Mouse (Mus musculus): ENCODE measurements around the gene Mtmr3.
"Not testable (repeated sequence)": the region's sequence is repeated elsewhere in the genome, so short reads cannot be mapped to it uniquely, and the experiment has no call there.

The Mtmr3 gene

DNA sequence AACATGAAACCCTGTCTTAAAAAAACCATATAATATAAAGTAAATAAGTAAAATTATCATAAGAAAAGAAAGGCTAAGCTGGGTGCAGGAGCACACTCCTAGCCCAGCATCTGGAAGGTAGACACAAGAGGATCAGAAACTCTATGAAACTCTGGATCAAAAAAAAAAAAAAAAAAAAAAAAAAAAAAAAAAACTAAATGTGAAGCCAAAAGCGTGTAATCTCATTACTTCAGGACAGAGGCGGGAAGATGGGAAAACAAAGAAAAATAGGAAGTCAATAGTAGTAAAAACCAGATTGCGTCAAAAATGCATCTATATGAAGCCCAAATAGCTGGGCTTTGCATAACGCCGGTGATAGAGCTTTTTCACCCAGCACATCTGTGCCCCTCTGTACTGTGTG, 7.2 kb upstream of the Mtmr3 start:
- no peak for DNase-seq (ENCODE audit: low spot score)

DNA sequence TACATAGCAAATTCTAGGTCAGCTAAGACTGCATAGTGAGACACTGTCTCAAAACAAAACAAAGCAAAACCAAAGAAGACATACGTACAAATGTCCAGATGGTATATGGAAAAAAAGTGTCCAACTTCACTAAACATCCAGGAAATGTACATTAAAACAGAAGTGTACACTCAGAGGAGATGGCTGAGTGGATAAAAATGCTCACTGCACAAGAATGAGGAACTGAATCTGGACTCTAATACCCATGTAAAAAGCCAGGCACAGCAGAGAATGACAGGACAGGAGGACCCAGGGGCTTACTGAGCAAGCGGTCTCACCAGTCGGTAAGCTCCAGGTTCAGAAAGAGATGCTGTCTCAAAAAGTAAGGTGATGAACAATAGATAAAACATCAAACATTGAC, 5.3 kb upstream of the Mtmr3 start:
- no peak for DNase-seq (ENCODE audit: low spot score)

GRCm38 (mm10) chr11:4598411-4598810, 3.7 kb upstream of the Mtmr3 start:
- no peak for DNase-seq (ENCODE audit: low spot score)

DNA sequence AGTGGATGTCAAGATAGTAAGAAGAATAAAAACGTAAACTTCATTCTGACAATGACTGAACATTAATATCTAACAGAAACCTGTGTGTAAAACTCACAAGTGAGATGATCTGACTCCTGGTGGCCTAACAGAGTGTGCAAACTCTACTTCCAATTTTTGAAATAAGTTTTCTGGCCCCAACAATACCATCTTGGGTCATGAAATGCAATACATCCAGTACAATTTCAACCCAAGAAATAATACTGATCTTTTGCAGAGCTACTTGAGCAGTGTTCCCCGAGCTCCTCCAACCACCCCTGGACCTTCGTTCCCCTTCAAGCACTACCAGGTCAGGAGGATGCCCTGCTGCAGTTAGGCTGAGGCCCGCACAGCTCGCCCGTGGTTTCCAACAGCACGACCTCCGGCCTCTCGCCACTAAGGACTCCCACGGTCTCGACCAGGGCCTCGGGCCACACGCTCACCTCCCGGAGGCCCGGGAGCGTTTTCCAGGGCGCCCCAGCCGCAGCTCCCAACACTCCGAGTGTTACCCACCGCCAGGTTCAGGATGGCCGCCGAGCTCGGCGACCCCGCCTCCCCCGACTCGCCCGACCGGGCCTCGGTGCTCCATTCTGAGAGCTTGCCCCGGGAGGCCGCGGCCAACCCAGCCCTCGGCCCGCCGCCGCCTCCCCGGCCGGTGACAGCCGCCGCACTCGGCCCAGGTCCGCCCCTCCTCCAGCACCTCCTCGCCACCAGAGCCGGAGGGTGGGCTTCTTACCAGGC, 635 bp downstream of the Mtmr3 start:
- no peak for DNase-seq (ENCODE audit: low spot score)

- no peak for DNase-seq (ENCODE audit: low spot score)
Measured at GRCm38 (mm10) chr11:4593491-4593848, 1.2 kb downstream of the Mtmr3 start.

GRCm38 (mm10) chr11:4591811-4592210, 2.9 kb downstream of the Mtmr3 start:
- DNase-seq (ENCODE audit: low spot score): no peak

- no peak for DNase-seq (ENCODE audit: low spot score)
Measured at GRCm38 (mm10) chr11:4578682-4579081, 16.0 kb downstream of the Mtmr3 start.

GRCm38 (mm10) chr11:4577079-4577478, 17.6 kb downstream of the Mtmr3 start:
- DNase-seq (ENCODE audit: low spot score): no peak

DNA sequence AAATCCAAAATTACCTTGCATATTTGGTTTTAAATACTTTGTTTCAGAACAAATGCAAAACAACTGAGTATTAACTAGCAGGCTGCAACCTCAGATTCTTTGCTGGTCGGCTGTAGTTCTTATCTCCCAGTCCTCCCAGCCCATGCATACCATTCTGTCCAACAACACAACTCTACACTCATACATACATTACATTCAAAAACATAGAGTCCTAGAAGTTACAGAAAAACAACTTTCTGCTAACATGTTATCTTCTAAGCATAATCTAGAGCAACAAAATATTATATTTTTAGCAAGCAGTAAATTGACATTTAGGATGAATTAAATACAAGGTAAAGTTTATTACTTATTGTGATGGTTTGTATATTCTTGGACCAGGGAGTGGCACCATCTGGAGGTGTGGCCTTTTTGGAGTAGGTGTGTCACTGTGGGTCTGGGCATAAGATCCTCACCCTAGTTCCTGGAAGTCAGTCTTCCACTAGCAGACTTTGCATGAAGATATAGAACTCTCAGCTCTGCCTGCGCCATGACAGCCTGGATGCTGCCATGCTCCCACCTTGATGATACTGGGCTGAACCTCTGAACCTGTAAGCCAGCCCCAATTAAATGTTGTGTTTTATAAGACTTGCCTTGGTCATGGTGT, 18.5 kb downstream of the Mtmr3 start:
- not testable (repeated sequence) for DNase-seq (ENCODE audit: low spot score)

DNA sequence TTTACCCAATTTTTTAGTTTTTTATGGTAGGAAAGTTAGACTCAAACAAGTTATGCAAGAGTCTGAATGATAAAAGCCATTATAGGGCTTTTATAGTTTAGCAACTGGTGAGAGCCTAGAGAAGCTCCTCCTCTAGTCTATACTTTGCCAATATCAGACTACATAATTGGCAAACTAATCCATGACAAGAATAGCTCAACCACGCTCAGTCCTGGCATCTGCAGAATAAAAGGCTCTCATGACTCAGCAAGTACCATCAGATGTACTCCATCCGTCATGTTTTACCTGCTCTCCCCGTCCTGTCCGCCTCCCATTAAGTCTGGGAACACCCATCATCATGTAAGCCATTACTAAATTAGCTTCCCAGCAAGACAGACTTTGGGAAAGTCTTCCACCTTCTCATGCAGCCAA, 23.2 kb downstream of the Mtmr3 start:
- DNase-seq (ENCODE audit: low spot score): no peak

DNA sequence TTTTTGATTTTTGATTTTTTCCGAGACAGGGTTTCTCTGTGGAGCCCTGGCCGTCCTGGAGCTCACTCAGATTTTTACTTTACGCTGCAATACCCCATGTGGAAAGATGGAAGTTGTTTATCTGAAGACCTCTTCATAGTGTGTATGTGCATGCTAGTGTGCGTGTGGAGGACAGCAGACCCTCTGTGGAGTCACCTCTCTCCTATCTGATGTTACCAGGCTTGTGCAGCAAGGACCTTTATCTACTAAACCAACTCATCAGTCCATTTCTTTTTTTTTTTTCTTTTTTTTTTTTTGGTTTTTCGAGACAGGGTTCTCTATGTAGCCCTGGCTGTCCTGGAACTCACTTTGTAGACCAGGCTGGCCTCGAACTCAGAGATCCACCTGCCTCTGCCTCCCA, 28.3 kb downstream of the Mtmr3 start:
- DNase-seq (ENCODE audit: low spot score): no peak

- DNase-seq (ENCODE audit: low spot score): no peak
Measured at GRCm38 (mm10) chr11:4565545-4565944, 29.1 kb downstream of the Mtmr3 start.

- DNase-seq (ENCODE audit: low spot score): no peak
Measured at GRCm38 (mm10) chr11:4553274-4554063, 41.2 kb downstream of the Mtmr3 start.

DNA sequence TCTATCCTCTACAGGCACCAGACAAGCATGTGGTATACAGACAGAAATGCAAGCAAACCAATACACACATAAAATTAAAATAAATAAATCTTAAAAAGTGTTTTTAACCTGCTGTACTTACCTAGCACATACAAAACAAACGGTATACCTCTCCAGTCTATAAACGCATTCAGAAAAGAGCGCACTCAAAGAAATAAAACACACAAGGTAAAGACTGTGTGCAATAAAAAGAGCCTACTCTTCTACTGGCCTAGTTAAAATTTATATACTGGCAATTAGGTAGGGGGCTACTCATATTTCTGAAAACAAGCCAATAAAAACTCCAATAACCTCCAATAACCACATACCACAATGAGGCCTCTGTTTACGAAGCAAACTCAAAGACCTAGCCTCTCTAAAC, 47.1 kb downstream of the Mtmr3 start:
- DNase-seq (ENCODE audit: low spot score): no peak

GRCm38 (mm10) chr11:4545976-4546375, 48.7 kb downstream of the Mtmr3 start:
- DNase-seq (ENCODE audit: low spot score): no peak

- no peak for DNase-seq (ENCODE audit: low spot score)
Measured at GRCm38 (mm10) chr11:4545401-4545800, 49.3 kb downstream of the Mtmr3 start.

DNA sequence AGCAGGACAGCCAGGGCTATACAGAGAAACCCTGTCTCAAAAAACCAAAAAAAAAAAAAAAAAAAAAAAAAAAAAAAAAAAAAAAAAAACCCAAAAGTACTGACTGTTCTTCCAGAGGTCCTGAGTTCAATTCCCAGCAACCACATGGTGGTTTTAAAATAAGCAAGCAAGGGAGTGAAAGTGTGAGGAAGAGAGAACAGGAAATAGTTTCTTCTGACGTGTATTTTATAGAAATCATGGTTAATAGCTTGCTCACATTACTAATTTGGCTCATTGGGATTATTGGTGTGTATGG, 50.1 kb downstream of the Mtmr3 start:
- DNase-seq (ENCODE audit: low spot score): not testable (repeated sequence)

GRCm38 (mm10) chr11:4543746-4544626, 50.7 kb downstream of the Mtmr3 start:
- DNase-seq (ENCODE audit: low spot score): no peak

- DNase-seq (ENCODE audit: low spot score): no peak
Measured at GRCm38 (mm10) chr11:4543040-4543551, 51.6 kb downstream of the Mtmr3 start.

DNA sequence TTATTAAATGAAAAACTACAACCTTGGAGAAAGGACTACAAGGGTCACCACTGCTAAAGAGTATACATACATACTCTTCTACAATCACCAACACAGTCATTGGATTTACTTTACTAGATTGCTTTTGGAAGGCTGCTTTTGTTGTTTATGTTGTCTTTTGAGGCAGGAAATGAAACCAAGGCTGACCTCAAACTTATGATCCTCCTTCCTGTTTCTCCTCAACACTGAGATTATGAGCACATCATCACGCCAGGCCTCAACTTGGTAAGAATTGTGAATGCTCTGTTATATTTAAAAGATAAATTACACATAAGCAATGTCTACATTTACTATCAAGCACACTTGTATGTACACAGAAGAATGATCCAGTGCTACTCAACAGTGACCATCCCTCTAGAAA, 58.0 kb downstream of the Mtmr3 start:
- DNase-seq (ENCODE audit: low spot score): no peak

- DNase-seq (ENCODE audit: low spot score): no peak
Measured at GRCm38 (mm10) chr11:4527132-4527531, 67.5 kb downstream of the Mtmr3 start.

GRCm38 (mm10) chr11:4522142-4522664, 72.5 kb downstream of the Mtmr3 start:
- DNase-seq (ENCODE audit: low spot score): no peak
